In the genomic region with DNA sequence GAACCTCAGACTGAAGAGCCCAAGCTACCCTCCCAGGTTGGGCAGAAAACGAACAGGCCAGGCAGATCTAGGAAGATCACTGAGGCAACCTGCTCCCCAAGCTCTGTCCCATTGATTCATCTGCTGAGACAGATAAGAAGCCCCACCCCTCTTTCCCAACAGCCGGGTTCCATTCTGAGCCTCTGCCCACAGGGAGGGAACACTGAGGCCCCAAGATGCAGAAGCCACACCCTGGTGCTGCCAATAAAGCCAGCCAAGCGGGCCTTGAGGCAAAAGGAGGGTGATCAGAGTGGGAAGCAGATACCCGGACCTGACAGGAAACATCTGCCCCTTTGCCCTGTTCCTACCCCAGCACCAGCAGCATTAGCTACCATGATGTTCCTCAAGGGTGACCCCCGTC, we compare ENCODE assay signal across 17 mouse cellular contexts.
DNase-seq lines count a peak whose midpoint lies in the region; ATAC-seq and TF ChIP-seq lines count a peak whose summit lies in the region.
"Had no signal": no experiment of that assay in that cellular context is flagged by ENCODE, and none has a peak within 500 bp of the region (broad histone marks: within the 10 kb centered on the region; RNA-seq: fewer than 3 reads in every experiment).

No protein-coding gene starts in this region.

- ATAC-seq in intestine, embryonic 15.5 days: peak; percentile 67
- ATAC-seq in intestine, postnatal 0 days: no peak
- ATAC-seq in liver, embryonic 13.5 days (ENCODE audit: low read depth): peak; percentile 93
- ATAC-seq in monocyte, adult 5-6 weeks (replicated peaks; ENCODE audit: insufficient number of reproducible peaks, low FRiP score, low TSS enrichment, poor library complexity, severe bottlenecking): peak; percentile 38
- ATAC-seq: inflammation-experienced regulatory T-cells, adult 6 months had no signal

- no peak overlapping the region for H3K4me3 ChIP-seq in intestine, embryonic 15.5 days (replicated peaks)
- no peak overlapping the region for H3K4me3 ChIP-seq in intestine, postnatal 0 days (ENCODE audit: low read depth, low read length)
- H3K4me3 ChIP-seq in liver, embryonic 13.5 days (replicated peaks): peak overlapping the region; percentile 6; the same call in 1 of the 2 replicates
- H3K4me3 ChIP-seq in midbrain, embryonic 10.5 days: no peak overlapping the region
- H3K4me3 ChIP-seq: hindbrain, embryonic 10.5 days; limb, embryonic 15.5 days had no signal

- DNase-seq in c-Kit-positive CD71-positive TER-119-negative erythroid progenitor cells, embryonic 14.5 days (ENCODE audit: low read depth): peak; percentile 79
- DNase-seq in liver, embryonic 13.5 days: peak; percentile 80
- DNase-seq in cerebellum, postnatal 10 days: no peak
- DNase-seq in midbrain, embryonic 10.5 days (ENCODE audit: low spot score): no peak
- no peak for DNase-seq in thymus, postnatal 25 days
- DNase-seq: cerebellum, adult 9-11 months; kidney, postnatal 10 days; lung, postnatal 36 days; midbrain, embryonic 14.5 days; right cerebral cortex, postnatal 25 days; thymus, adult 2 months had no signal

- H3K9ac ChIP-seq in intestine, embryonic 15.5 days: no peak overlapping the region
- no peak overlapping the region for H3K9ac ChIP-seq in intestine, postnatal 0 days (ENCODE audit: low read depth, low read length)
- peak overlapping the region; percentile 43 for H3K9ac ChIP-seq in liver, embryonic 13.5 days
- H3K9ac ChIP-seq: limb, embryonic 15.5 days had no signal

- H3K4me1 ChIP-seq in intestine, embryonic 15.5 days (replicated peaks): peaks cover 6% of the 10 kb centered on the region; the same call in 1 of the 2 replicates
- no peaks in the 10 kb centered on the region for H3K4me1 ChIP-seq in intestine, postnatal 0 days (replicated peaks; ENCODE audit: control insufficient read depth, insufficient read depth, low read length)
- H3K4me1 ChIP-seq in liver, embryonic 13.5 days (replicated peaks): peaks cover 51% of the 10 kb centered on the region
- peaks cover 5% of the 10 kb centered on the region; the same call in 1 of the 2 replicates for H3K4me1 ChIP-seq in midbrain, embryonic 10.5 days

- H3K27ac ChIP-seq in intestine, embryonic 15.5 days: no peak overlapping the region
- H3K27ac ChIP-seq in intestine, postnatal 0 days (ENCODE audit: low read depth, low read length): no peak overlapping the region
- H3K27ac ChIP-seq in liver, embryonic 13.5 days: peak overlapping the region; percentile 47; the same call in 1 of the 2 replicates
- H3K27ac ChIP-seq in midbrain, embryonic 10.5 days (replicated peaks): no peak overlapping the region
- H3K27ac ChIP-seq: hindbrain, embryonic 10.5 days; limb, embryonic 15.5 days had no signal

- H3K9me3 ChIP-seq in intestine, embryonic 15.5 days: no peaks in the 10 kb centered on the region
- H3K9me3 ChIP-seq in intestine, postnatal 0 days (ENCODE audit: control insufficient read depth): no peaks in the 10 kb centered on the region
- H3K9me3 ChIP-seq in liver, embryonic 13.5 days (replicated peaks): no peaks in the 10 kb centered on the region
- H3K9me3 ChIP-seq in midbrain, embryonic 10.5 days (replicated peaks): no peaks in the 10 kb centered on the region
- H3K9me3 ChIP-seq: hindbrain, embryonic 10.5 days; limb, embryonic 15.5 days had no signal

- peaks cover 6% of the 10 kb centered on the region; the same call in 1 of the 2 replicates for H3K36me3 ChIP-seq in intestine, embryonic 15.5 days
- H3K36me3 ChIP-seq in intestine, postnatal 0 days (ENCODE audit: control insufficient read depth, insufficient read depth): peaks cover 35% of the 10 kb centered on the region
- no peaks in the 10 kb centered on the region for H3K36me3 ChIP-seq in liver, embryonic 13.5 days
- peaks cover 100% of the 10 kb centered on the region for H3K36me3 ChIP-seq in midbrain, embryonic 10.5 days

- H3K4me2 ChIP-seq in intestine, embryonic 15.5 days (replicated peaks): no peak overlapping the region
- H3K4me2 ChIP-seq in intestine, postnatal 0 days (replicated peaks; ENCODE audit: low read depth): no peak overlapping the region
- peak overlapping the region; percentile 57 for H3K4me2 ChIP-seq in liver, embryonic 13.5 days
- H3K4me2 ChIP-seq: limb, embryonic 15.5 days had no signal

- 56% methylated on average over 5 of the region's 5 CpGs for WGBS in intestine, embryonic 15.5 days
- 41% methylated on average over 5 of the region's 5 CpGs for WGBS in intestine, postnatal 0 days
- WGBS in liver, embryonic 13.5 days (ENCODE audit: insufficient replicate concordance): 13% methylated on average over 5 of the region's 5 CpGs
- WGBS in midbrain, embryonic 10.5 days: 70% methylated on average over 5 of the region's 5 CpGs

- no peak for TF ChIP-seq CTCF in intestine, postnatal 0 days (IDR thresholded peaks at IDR 0.05; ENCODE audit: low read depth)

- H3K27me3 ChIP-seq in intestine, embryonic 15.5 days (replicated peaks): no peaks in the 10 kb centered on the region
- H3K27me3 ChIP-seq in intestine, postnatal 0 days (replicated peaks; ENCODE audit: control insufficient read depth, insufficient read depth, low read length): no peaks in the 10 kb centered on the region
- H3K27me3 ChIP-seq in liver, embryonic 13.5 days: peaks cover 3% of the 10 kb centered on the region; the same call in 1 of the 2 replicates
- no peaks in the 10 kb centered on the region for H3K27me3 ChIP-seq in midbrain, embryonic 10.5 days (ENCODE audit: low read depth, poor library complexity, severe bottlenecking)
- H3K27me3 ChIP-seq: limb, embryonic 15.5 days had no signal

Comparison
In these comparisons a context has a peak if more than half of its experiments do, and no peak if none do; other contexts are left out.
1. DNase-seq: peak in c-Kit-positive CD71-positive TER-119-negative erythroid progenitor cells, embryonic 14.5 days (single experiment) and liver, embryonic 13.5 days (single experiment); none in cerebellum, postnatal 10 days (0 of 2), midbrain, embryonic 10.5 days (single experiment) and thymus, postnatal 25 days (single experiment).